Mouse (Mus musculus) ES-E14 (cell line): ENCODE results near the gene Ahcyl2. TPM values are rescaled to one million over a fixed set of nuclear protein-coding genes. Genes with fewer than 3 reads are reported as not detected.

Experiments used
- DNase-seq: peaks from one replicate; pipeline ENCODE4 v3.0.0-alpha.2; 2013; ENCODE audit warnings: low read depth, low spot score
- H3K27ac ChIP-seq: 2 replicates; pipeline ENCODE4 v1.5.1; 2012; ENCODE audit warnings: low read depth, mild to moderate bottlenecking, low read length, moderate library complexity, mixed read lengths; ENCODE audit not compliant: poor library complexity, insufficient read depth, severe bottlenecking
- H3K36me3 ChIP-seq: 2 replicates; pipeline ENCODE4 v1.6.1; 2012; ENCODE audit warnings: mild to moderate bottlenecking, low read length, moderate library complexity, mixed read lengths; ENCODE audit not compliant: control insufficient read depth, poor library complexity, insufficient read depth, severe bottlenecking
- H3K4me1 ChIP-seq, 2 experiments: fragments of 150-350 bp in 1 of 2; sonication (generic) in 1 of 2; 2 replicates each; pipeline ENCODE4 v1.6.1; 2012; ENCODE audit warnings: low read length in 2 of 2, mild to moderate bottlenecking in 1 of 2, mixed read lengths in 1 of 2; ENCODE audit not compliant: control insufficient read depth in 2 of 2, insufficient read depth in 2 of 2, poor library complexity in 1 of 2
- H3K4me3 ChIP-seq, 2 experiments: fragments of 150-350 bp in 1 of 2; sonication (generic) in 1 of 2; 2 replicates each; pipeline ENCODE4 v1.5.1; 2012; ENCODE audit warnings: low read length in 2 of 2, low read depth in 1 of 2, mild to moderate bottlenecking in 1 of 2, mixed read lengths in 1 of 2; ENCODE audit not compliant: insufficient read depth in 1 of 2, poor library complexity in 1 of 2, severe bottlenecking in 1 of 2
- H3K9ac ChIP-seq: 2 replicates; pipeline ENCODE4 v1.6.1; 2012; ENCODE audit warnings: low read depth, mild to moderate bottlenecking, low read length, mixed read lengths; ENCODE audit not compliant: poor library complexity, insufficient read depth, severe bottlenecking
- H3K9me3 ChIP-seq: fragments of 150-350 bp; sonication (generic); 2 replicates; pipeline ENCODE4 v1.6.1; 2012; ENCODE audit warnings: low read depth, mild to moderate bottlenecking, low read length; ENCODE audit not compliant: control insufficient read depth, insufficient read depth
- CHD2 ChIP-seq: IDR thresholded peaks from 2 replicates; pipeline ENCODE4 v1.6.1; 2014; ENCODE audit warnings: mild to moderate bottlenecking, low read depth, low read length, inconsistent platforms
- HCFC1 ChIP-seq: IDR thresholded peaks from 2 replicates; pipeline ENCODE4 v1.6.1; 2012; ENCODE audit warnings: low read length, inconsistent platforms, borderline replicate concordance; ENCODE audit not compliant: insufficient read depth
- MAFK ChIP-seq: IDR thresholded peaks from 2 replicates; pipeline ENCODE4 v1.6.1; 2014; ENCODE audit warnings: mild to moderate bottlenecking, low read depth, low read length, inconsistent platforms; ENCODE audit not compliant: insufficient read depth
- ZC3H11A ChIP-seq: IDR thresholded peaks from 2 replicates; pipeline ENCODE4 v1.6.1; 2012; ENCODE audit warnings: low read depth, mild to moderate bottlenecking, inconsistent platforms, low read length, borderline replicate concordance
- ZNF384 ChIP-seq: IDR thresholded peaks from 2 replicates; pipeline ENCODE4 v1.6.1; 2012; ENCODE audit warnings: low read depth, low read length, inconsistent platforms
- in situ Hi-C, 2 experiments: fragments of 600-800 bp; cut with MboI; formaldehyde crosslinking; loops; one replicate each; pipeline ENCODE4 v1.15.1; 2025; ENCODE audit warnings: low sequenced_read_pairs in 2 of 2, inconsistent platforms in 1 of 2; ENCODE audit not compliant: unreplicated experiment in 2 of 2
- total RNA-seq: library from RNA; depleted of rRNA; stranded (reverse); fragments of 300-350 nt; gene quantifications from 2 replicates; pipeline ENCODE4 v1.2.3, GENCODE M21; 2012

Ahcyl2 gene
- total RNA-seq, 1 experiment: 17.5 TPM

- in situ Hi-C loops: loop anchor here in 1 of 2 experiments (10.0 kb wide), 1 partner anchor 442 kb away; no protein-coding TSS in a partner anchor
- H3K4me3 ChIP-seq: no peak overlapping the region
- H3K9ac ChIP-seq: no peak overlapping the region
- no peak for DNase-seq
- H3K9me3 ChIP-seq: no peaks in the 10 kb centered on the region
- TF ChIP-seq ZNF384 (no peak), ZC3H11A (peak; percentile 54; the same call in 1 of the 2 replicates), HCFC1 (no peak), CHD2 (no peak), MAFK (no peak)
- H3K36me3 ChIP-seq: no peaks in the 10 kb centered on the region; the same call in 1 of the 2 replicates
- H3K4me1 ChIP-seq: no peaks in the 10 kb centered on the region
- H3K27ac ChIP-seq: no peak overlapping the region
Measured at GRCm38 (mm10) chr6:29762524-29762923, 5.3 kb upstream of the Ahcyl2 start.

GRCm38 (mm10) chr6:29766874-29767273, 937 bp upstream of the Ahcyl2 start:
- no peak overlapping the region for H3K9ac ChIP-seq
- no peaks in the 10 kb centered on the region for H3K9me3 ChIP-seq
- H3K4me1 ChIP-seq: no peaks in the 10 kb centered on the region
- in situ Hi-C loops: loop anchor here in 1 of 2 experiments (10.0 kb wide), 1 partner anchor 438 kb away; no protein-coding TSS in a partner anchor
- no peaks in the 10 kb centered on the region; the same call in 1 of the 2 replicates for H3K36me3 ChIP-seq
- no peak overlapping the region for H3K27ac ChIP-seq
- no peak overlapping the region for H3K4me3 ChIP-seq
- TF ChIP-seq ZNF384 (no peak), MAFK (no peak), ZC3H11A (no peak), HCFC1 (no peak), CHD2 (no peak)
- DNase-seq: no peak

DNA sequence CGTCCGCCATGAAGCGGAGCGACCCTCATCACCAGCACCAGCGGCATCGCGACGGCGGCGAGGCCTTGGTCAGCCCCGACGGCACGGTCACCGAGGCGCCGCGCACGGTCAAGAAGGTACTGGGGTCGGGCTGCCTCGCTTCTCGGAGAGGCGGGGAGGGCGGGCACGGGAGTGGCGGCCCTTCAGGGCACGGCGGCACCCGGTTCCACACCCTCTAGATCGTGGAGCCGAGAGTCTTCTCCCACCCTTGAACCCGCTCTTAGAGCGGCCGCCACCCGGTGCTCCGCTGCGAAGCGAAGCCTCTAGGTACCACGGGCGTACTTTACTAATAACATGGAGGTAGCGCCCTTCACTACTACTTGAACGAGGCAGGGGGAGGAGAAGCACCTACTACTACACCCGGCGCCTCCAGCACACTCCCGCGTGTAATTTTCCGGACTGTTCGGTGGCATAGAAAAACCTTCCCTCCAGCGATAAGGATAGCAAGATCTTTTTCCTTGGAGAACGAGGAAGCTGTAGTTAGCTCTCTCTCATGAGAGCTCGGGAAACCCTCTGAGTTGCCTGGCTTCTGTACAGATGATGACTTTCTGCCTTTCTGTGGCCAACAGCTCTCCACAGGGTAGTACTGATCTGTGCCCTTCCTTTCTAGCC, 1.1 kb downstream of the Ahcyl2 start:
- in situ Hi-C loops: loop anchor here in 1 of 2 experiments (10.0 kb wide), 1 partner anchor 436 kb away; no protein-coding TSS in a partner anchor
- Histone ChIP-seq H3K4me3 (peak overlapping the region; percentile 80 to 88), H3K9ac (peak overlapping the region; percentile 76), H3K9me3 (no peaks in the 10 kb centered on the region), H3K4me1 (no peaks in the 10 kb centered on the region), H3K36me3 (no peaks in the 10 kb centered on the region; the same call in 1 of the 2 replicates), H3K27ac (no peak overlapping the region)
- DNase-seq: no peak
- no peak for TF ChIP-seq CHD2
- no peak for TF ChIP-seq MAFK
- no peak for TF ChIP-seq ZNF384
- no peak for TF ChIP-seq HCFC1
- no peak for TF ChIP-seq ZC3H11A

DNA sequence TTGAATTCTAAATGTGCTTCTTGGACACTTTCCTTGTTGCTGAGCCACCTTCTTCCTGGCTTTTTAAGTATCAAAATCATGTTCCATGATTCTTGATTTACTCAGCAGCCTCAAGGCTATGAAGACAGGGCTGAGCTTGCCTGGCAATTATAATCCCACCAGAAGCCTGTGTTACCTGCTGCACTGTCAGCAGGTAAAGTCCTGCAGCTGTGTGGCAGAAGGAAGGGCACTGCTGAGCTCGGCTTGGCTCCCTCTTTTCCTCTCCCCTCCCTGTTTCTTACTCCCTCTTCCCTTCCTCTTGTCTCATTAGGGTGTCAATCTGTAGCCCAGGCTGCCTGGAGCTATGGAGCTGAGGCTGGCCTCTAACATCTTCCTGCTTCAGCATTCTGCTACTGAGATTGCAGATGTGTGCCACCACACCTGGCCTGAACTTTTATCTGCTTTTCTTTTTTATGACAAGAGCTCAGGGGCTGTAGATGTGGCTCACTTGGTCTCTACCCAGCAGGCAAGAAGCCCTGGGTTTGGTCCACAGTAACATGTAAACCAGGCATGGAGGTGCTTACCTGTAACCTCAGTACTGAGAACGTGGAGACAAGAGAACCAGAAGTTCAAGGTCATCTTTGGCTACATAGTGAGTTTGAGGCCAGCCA, 3.0 kb downstream of the Ahcyl2 start:
- TF ChIP-seq MAFK (no peak), HCFC1 (no peak), ZNF384 (no peak), ZC3H11A (no peak), CHD2 (no peak)
- in situ Hi-C loops: no loop called here
- Histone ChIP-seq H3K4me1 (no peaks in the 10 kb centered on the region), H3K9ac (no peak overlapping the region), H3K36me3 (no peaks in the 10 kb centered on the region; the same call in 1 of the 2 replicates), H3K4me3 (no peak overlapping the region), H3K9me3 (no peaks in the 10 kb centered on the region), H3K27ac (no peak overlapping the region)
- DNase-seq: no peak
